Mouse (Mus musculus): ENCODE results near the gene Snrnp25. TPM values are rescaled to one million over a fixed set of nuclear protein-coding genes. Genes with fewer than 3 reads are reported as not detected.

Gene Snrnp25
- total RNA-seq, 4 experiments from 2014 or later, result 20.8 to 22.5 (median 22.0) TPM

- no peak for DNase-seq (ENCODE audit: low spot score in 2 of 2)
Observed at GRCm38 (mm10) chr11:32243205-32243955, 38.2 kb downstream of the Snrnp25 start.

- DNase-seq (ENCODE audit: low spot score in 2 of 2), result no peak
Observed at GRCm38 (mm10) chr11:32244064-32244463, 38.8 kb downstream of the Snrnp25 start.

GRCm38 (mm10) chr11:32244617-32245016 lies 39.4 kb downstream of the Snrnp25 start:
- no peak for DNase-seq (ENCODE audit: low spot score in 2 of 2)

DNA sequence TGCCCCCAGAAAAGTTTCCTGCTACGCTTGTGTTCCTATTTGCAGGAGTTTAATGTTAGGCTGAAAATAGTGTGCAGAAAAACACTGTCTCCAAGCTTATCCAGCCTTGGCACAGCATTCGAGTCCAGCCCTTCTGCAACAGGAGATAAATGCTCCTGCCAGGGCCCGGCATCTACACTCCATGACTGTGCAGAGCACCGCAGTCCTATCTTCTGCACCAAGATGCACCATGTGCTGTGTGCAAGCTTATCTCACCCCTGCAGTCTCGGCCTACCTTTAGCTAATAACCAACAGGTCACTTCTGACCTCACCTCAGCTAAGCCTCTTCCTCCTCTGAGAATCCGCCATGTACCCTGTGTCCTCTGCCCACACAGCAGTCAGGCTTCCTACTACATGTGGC lies 40.4 kb downstream of the Snrnp25 start:
- no peak for DNase-seq (ENCODE audit: low spot score in 2 of 2)

DNA sequence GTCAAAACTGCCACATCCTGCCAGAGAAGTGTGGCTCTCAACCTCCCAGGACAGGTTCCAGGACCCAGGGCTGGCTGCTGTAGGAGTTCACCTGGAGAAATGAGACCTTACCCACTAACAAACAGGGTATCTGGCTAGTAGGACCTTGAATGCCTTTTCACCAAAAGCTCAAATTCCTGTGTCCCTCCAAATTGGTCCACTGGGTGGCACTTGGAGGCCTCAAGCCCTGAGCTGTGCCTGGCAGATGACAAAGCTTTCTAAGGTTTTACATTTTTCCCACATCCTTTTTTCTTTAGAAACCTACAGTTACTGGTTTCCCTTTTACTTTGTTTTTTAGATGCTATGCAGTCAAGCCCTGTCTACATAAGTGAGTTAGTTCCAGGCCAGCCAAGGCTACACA lies 41.9 kb downstream of the Snrnp25 start:
- DNase-seq (ENCODE audit: low spot score in 2 of 2), result no peak

- DNase-seq (ENCODE audit: low spot score in 2 of 2), result no peak
Observed at GRCm38 (mm10) chr11:32248350-32248749, 43.1 kb downstream of the Snrnp25 start.

DNA sequence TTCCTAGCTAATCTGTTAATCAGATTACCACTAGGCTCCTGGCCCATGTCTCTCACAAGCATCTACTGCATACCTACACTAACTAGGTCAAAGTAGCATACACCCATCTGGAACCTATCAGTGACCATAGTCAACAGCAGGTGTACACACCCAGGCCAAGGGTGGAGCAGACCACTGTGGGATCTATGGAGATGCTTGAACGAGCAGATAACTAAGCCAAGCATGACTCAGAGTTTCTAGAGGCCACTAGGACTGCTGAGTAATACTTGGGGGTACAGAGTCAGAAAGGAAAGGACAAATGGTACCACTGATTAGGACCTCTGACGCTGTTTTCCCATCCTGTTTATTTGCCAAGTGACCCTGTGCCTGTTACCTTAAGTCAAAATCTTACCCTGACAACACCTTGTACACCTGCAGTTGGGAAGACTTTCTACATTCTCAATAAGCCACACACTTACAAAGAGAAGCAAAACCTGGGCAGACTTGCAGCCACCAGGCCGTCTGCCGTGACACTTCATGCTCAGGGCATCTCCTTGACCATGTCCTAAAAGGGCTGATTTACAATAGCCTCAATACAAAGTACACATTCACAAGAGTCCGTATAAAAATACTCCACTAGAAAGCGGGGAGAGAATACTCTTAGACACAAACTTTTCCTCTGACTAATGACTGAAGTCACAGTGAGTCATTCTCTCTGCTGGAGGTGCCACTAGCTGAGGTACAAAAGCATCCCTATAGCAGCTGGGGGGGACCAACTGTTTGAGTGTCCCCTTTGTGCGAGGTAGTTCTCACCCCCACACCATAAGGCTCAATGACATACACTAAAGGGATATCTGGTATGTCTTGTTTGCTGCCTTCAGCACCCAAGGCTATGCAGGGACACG lies 45.9 kb downstream of the Snrnp25 start:
- no peak for DNase-seq (ENCODE audit: low spot score in 2 of 2)

GRCm38 (mm10) chr11:32253121-32253520 lies 47.9 kb downstream of the Snrnp25 start:
- DNase-seq (ENCODE audit: low spot score in 2 of 2), result no peak

GRCm38 (mm10) chr11:32256146-32256545 lies 50.9 kb downstream of the Snrnp25 start:
- DNase-seq (ENCODE audit: low spot score in 2 of 2), result no peak

DNA sequence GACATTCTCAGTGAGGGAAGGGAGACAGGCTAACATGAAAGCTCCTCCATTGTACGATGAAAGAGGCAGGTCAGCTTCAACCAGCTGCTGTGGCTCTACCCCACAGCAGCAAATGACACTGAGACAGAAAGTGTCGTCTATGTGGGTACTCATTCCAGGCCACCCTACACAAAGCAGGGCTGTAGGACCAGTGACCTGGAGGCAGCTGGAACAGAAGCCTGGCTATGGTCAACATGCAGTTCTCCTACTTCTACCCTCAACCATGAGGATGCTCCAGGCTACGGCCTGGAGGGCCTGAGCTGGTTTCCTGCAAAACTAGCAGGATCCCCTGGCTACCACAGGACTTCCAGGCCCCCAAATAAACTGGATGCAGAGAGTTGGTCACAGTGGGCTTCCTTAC lies 51.4 kb downstream of the Snrnp25 start:
- no peak for DNase-seq (ENCODE audit: low spot score in 2 of 2)

Other genes starting within 250 kb of the Snrnp25 start
- gene 4930524B15Rik, start 239.8 kb upstream of the Snrnp25 start, total RNA-seq (2022), result not detected
- gene Nsg2, start 205.0 kb upstream of the Snrnp25 start, total RNA-seq (2022), result 100 to 1,000 TPM; 634 to 689 (median 664) TPM
- gene Il9r, start 5.1 kb upstream of the Snrnp25 start, total RNA-seq (2022), result not detected
- 10 to 100 TPM in 2 of 4 experiments, 1 to 10 TPM in 2; 8.4 to 14.2 (median 10.1) TPM for gene Rhbdf1, start 16.9 kb downstream of the Snrnp25 start, total RNA-seq (2022)
- 10 to 100 TPM; 19.3 to 22.4 (median 20.9) TPM for gene Mpg, start 21.1 kb downstream of the Snrnp25 start, total RNA-seq (2022)
- gene Nprl3, start 62.3 kb downstream of the Snrnp25 start, total RNA-seq (2022), result 10 to 100 TPM; 55.3 to 63.7 (median 60.5) TPM
- gene Hba-x, start 71.0 kb downstream of the Snrnp25 start, total RNA-seq (2022), result not detected
- gene Hba-a1, start 78.1 kb downstream of the Snrnp25 start, total RNA-seq (2022), result 100 to 1,000 TPM; 209 to 396 (median 272) TPM
- under 1 TPM in 2 of 4 experiments, not detected in 2; 0.72 to 0.78 TPM for gene Hbq1b, start 81.5 kb downstream of the Snrnp25 start, total RNA-seq (2022)
- 100 to 1,000 TPM; 161 to 321 (median 230) TPM for gene Hba-a2, start 91.1 kb downstream of the Snrnp25 start, total RNA-seq (2022)
- 1 to 10 TPM in 1 of 4 experiments, under 1 TPM in 2, not detected in 1; 0.67 to 1.9 (median 0.71) TPM for gene Hbq1a, start 94.7 kb downstream of the Snrnp25 start, total RNA-seq (2022)
- 10 to 100 TPM in 3 of 4 experiments, 1 to 10 TPM in 1; 9.1 to 12.6 (median 11.9) TPM for gene Sh3pxd2b, start 142.4 kb downstream of the Snrnp25 start, total RNA-seq (2022)
- gene Ubtd2, start 250.0 kb downstream of the Snrnp25 start, total RNA-seq (2022), result 10 to 100 TPM; 34.5 to 39.8 (median 38.7) TPM